Mouse (Mus musculus) heart, adult 11 months (tissue): Measurements from ENCODE around the gene Mmp25.

Experiments used
- DNase-seq: peaks from one replicate; pipeline ENCODE4 v3.0.0; 2022

Gene Mmp25

GRCm38 (mm10) chr17:23644613-23645495 is at the start of gene Mmp25:
TSS of gene Mmp25 (minus strand) at chr17:23645277.
- no peak for DNase-seq

GRCm38 (mm10) chr17:23694491-23694890 is 49.4 kb upstream of the Mmp25 start:
- DNase-seq: no peak

GRCm38 (mm10) chr17:23683856-23684672 is 39.0 kb upstream of the Mmp25 start, which contains the start of gene Cldn9:
TSS of gene Cldn9 (minus strand) at chr17:23684026.
- DNase-seq: no peak

GRCm38 (mm10) chr17:23683226-23683625 is 38.1 kb upstream of the Mmp25 start:
- DNase-seq: no peak

GRCm38 (mm10) chr17:23682530-23682929 is 37.5 kb upstream of the Mmp25 start:
- no peak for DNase-seq

GRCm38 (mm10) chr17:23682092-23682491 is 37.0 kb upstream of the Mmp25 start:
- no peak for DNase-seq

- peak; percentile 88 for DNase-seq
Measured at GRCm38 (mm10) chr17:23681086-23681485, 36.0 kb upstream of the Mmp25 start.

- DNase-seq: peak; percentile 79
Measured at GRCm38 (mm10) chr17:23680336-23680735, 35.3 kb upstream of the Mmp25 start.

- peak; percentile 86 for DNase-seq
Measured at GRCm38 (mm10) chr17:23679127-23679835, 34.2 kb upstream of the Mmp25 start, which contains the start of gene Cldn6. TSS of gene Cldn6 (plus strand) at chr17:23679249.

- peak; percentile 99 for DNase-seq
Measured at GRCm38 (mm10) chr17:23677236-23677679, 32.2 kb upstream of the Mmp25 start, which contains the start of gene Tnfrsf12a. TSS of gene Tnfrsf12a (minus strand) at chr17:23677468.

GRCm38 (mm10) chr17:23676473-23677031 is 31.5 kb upstream of the Mmp25 start:
- DNase-seq: peak; percentile 97

- peak; percentile 97 for DNase-seq
Measured at GRCm38 (mm10) chr17:23675564-23676281, 30.6 kb upstream of the Mmp25 start.

- DNase-seq: peak; percentile 96
Measured at GRCm38 (mm10) chr17:23675127-23675526, 30.1 kb upstream of the Mmp25 start.

GRCm38 (mm10) chr17:23674271-23674952 is 29.3 kb upstream of the Mmp25 start:
- DNase-seq: peak; percentile 97

- DNase-seq: peak; percentile 99
Measured at GRCm38 (mm10) chr17:23673424-23674073, 28.5 kb upstream of the Mmp25 start, which contains the start of the genes Hcfc1r1 and Thoc6. TSS of gene Hcfc1r1 (plus strand) at chr17:23673596. TSS of gene Thoc6 (minus strand) at chr17:23673882.

- peak; percentile 78 for DNase-seq
Measured at GRCm38 (mm10) chr17:23672761-23673160, 27.7 kb upstream of the Mmp25 start.

- peak; percentile 86 for DNase-seq
Measured at GRCm38 (mm10) chr17:23671519-23671918, 26.4 kb upstream of the Mmp25 start.

- peak; percentile 84 for DNase-seq
Measured at GRCm38 (mm10) chr17:23670516-23671074, 25.5 kb upstream of the Mmp25 start.

GRCm38 (mm10) chr17:23665511-23665910 is 20.4 kb upstream of the Mmp25 start:
- DNase-seq: peak; percentile 91

- peak; percentile 90 for DNase-seq
Measured at GRCm38 (mm10) chr17:23664556-23665021, 19.5 kb upstream of the Mmp25 start.
